Mouse (Mus musculus) hindbrain, embryonic 14.5 days (tissue): ENCODE measurements at regions not wholly inside any gene's neighbourhood (a gene's known extent, or its start where the extent isn't known, plus 50 kb on each side); places are given as distances from the start of the nearest gene placed in this dataset.
A peak's percentile ranks its signal among the peaks of the same experiment; 100 is the strongest.

Experiments used
- ATAC-seq: fragments of 200-750 bp; cut with Nextera tagmentation; 2 replicates; pipeline ENCODE4 v1.8.0; 2017; ENCODE audit warnings: moderate number of reproducible peaks, mild to moderate bottlenecking, moderate TSS enrichment, moderate library complexity; ENCODE audit not compliant: low FRiP score
- DNase-seq: peaks from one replicate; pipeline ENCODE4 v3.0.0-alpha.2; 2015; ENCODE audit warnings: low spot score
- H3K27ac ChIP-seq: fragments of 300-500 bp; sonication (generic); 2 replicates; pipeline ENCODE4 v1.5.1; 2014; ENCODE audit warnings: mild to moderate bottlenecking, moderate library complexity
- H3K27me3 ChIP-seq: fragments of 300-500 bp; sonication (generic); 2 replicates; pipeline ENCODE4 v1.6.1; 2014; ENCODE audit warnings: mild to moderate bottlenecking, low read length, mixed read lengths; ENCODE audit not compliant: control insufficient read depth, insufficient read depth
- H3K36me3 ChIP-seq: fragments of 300-500 bp; sonication (generic); replicated peaks from 2 replicates; pipeline ENCODE4 v1.6.1; 2014; ENCODE audit not compliant: control insufficient read depth, insufficient read depth
- H3K4me1 ChIP-seq: fragments of 300-500 bp; sonication (generic); replicated peaks from 2 replicates; pipeline ENCODE4 v1.6.1; 2014; ENCODE audit warnings: antibody characterized with exemption, low read length, mixed read lengths; ENCODE audit not compliant: control insufficient read depth, insufficient read depth
- H3K4me2 ChIP-seq: fragments of 300-500 bp; sonication (generic); replicated peaks from 2 replicates; pipeline ENCODE4 v1.6.1; 2014; ENCODE audit warnings: mild to moderate bottlenecking, moderate library complexity
- H3K4me3 ChIP-seq: fragments of 300-500 bp; sonication (generic); replicated peaks from 2 replicates; pipeline ENCODE4 v1.5.1; 2014; ENCODE audit warnings: mild to moderate bottlenecking, low read length
- H3K9ac ChIP-seq: fragments of 300-500 bp; sonication (generic); 2 replicates; pipeline ENCODE4 v1.6.1; 2014
- H3K9me3 ChIP-seq: fragments of 300-500 bp; sonication (generic); 2 replicates; pipeline ENCODE4 v1.6.1; 2016; ENCODE audit warnings: low read length; ENCODE audit not compliant: control insufficient read depth
- WGBS: fragments of 180-500 bp; shearing (Covaris S2); extraction: QIAGEN DNeasy Blood & Tissue Kit; methylation state at CpG from one replicate; pipeline ENCODE4 v1.1.7; 2014; 5-methylcytosine and 5-hydroxymethylcytosine counted together

DNA sequence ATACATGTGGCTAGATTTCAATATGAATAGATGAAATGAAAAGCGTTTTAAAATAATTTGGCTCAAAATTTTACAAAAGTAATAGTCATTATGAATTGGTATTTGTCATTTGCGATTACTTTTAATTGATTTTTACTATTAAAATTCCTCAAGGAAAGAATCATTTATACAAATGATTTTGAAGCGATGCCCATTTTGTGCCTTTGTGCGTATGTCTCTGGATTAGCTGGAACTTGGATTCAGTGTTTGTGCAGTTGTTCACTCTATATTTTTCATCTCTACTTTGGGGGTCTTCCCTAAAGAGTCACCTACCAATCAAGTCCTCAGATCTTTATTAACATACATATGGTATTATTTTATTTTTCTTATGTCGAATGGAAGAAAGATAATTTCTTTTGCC lies 274.3 kb downstream of the Ptprc start:
- 27% methylated on average over 5 of the region's 5 CpGs for WGBS
- H3K9me3 ChIP-seq: no peaks in the 10 kb centered on the region
- H3K36me3 ChIP-seq: no peaks in the 10 kb centered on the region
- peak overlapping the region; percentile 67 for H3K4me3 ChIP-seq
- ATAC-seq: no peak
- peak overlapping the region; percentile 54 for H3K4me2 ChIP-seq
- peak overlapping the region; percentile 84 for H3K9ac ChIP-seq
- no peak for DNase-seq
- H3K27ac ChIP-seq: peak overlapping the region; percentile 96
- no peaks in the 10 kb centered on the region for H3K27me3 ChIP-seq
- peaks cover 37% of the 10 kb centered on the region for H3K4me1 ChIP-seq

- Histone ChIP-seq H3K9ac (peak overlapping the region; percentile 84), H3K36me3 (no peaks in the 10 kb centered on the region), H3K9me3 (no peaks in the 10 kb centered on the region), H3K4me2 (peak overlapping the region; percentile 54), H3K27ac (peak overlapping the region; percentile 96), H3K27me3 (no peaks in the 10 kb centered on the region), H3K4me1 (peaks cover 33% of the 10 kb centered on the region), H3K4me3 (peak overlapping the region; percentile 67)
- WGBS: 1% methylated on average over 8 of the region's 8 CpGs
- DNase-seq (no peak), ATAC-seq (peak; percentile 52)
Observed at GRCm38 (mm10) chr1:137900621-137901071, 274.9 kb downstream of the Ptprc start.

- H3K4me1 ChIP-seq: peaks cover 27% of the 10 kb centered on the region
- no peaks in the 10 kb centered on the region for H3K27me3 ChIP-seq
- H3K36me3 ChIP-seq: no peaks in the 10 kb centered on the region
- DNase-seq (peak; percentile 85), ATAC-seq (peak; percentile 82)
- H3K9ac ChIP-seq: peak overlapping the region; percentile 84
- H3K4me2 ChIP-seq: peak overlapping the region; percentile 54
- H3K27ac ChIP-seq: peak overlapping the region; percentile 96
- H3K4me3 ChIP-seq: peak overlapping the region; percentile 67
- under 1% methylated on average over 14 of the region's 14 CpGs for WGBS
- no peaks in the 10 kb centered on the region for H3K9me3 ChIP-seq
Observed at GRCm38 (mm10) chr1:137899916-137900601, 275.4 kb downstream of the Ptprc start.

DNA sequence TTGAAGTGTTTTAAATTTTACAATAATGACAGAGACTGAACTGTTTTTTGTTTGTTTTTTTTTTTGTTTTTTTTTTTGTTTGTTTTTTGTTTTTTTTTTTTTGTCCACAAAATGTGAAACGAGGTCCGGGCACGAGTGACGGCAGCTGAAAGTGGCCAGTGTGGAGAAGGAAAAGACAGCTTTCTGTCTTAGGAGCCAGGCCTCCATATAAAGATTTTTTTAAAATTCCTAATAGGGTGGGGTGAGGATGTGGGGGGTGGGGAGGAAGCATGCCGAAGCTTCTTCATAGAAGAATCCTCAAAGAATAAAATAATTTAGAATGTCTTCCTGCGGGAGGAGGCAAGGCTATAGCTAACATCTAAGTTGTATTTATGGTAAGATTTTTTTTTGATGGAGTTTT lies 276.2 kb downstream of the Ptprc start:
- H3K4me1 ChIP-seq: peaks cover 20% of the 10 kb centered on the region
- H3K4me3 ChIP-seq: peak overlapping the region; percentile 67
- ATAC-seq: no peak
- peak overlapping the region; percentile 54 for H3K4me2 ChIP-seq
- H3K27ac ChIP-seq: peak overlapping the region; percentile 96
- 4% methylated on average over 6 of the region's 6 CpGs for WGBS
- peak overlapping the region; percentile 84 for H3K9ac ChIP-seq
- peak; percentile 52 for DNase-seq
- no peaks in the 10 kb centered on the region for H3K27me3 ChIP-seq
- H3K9me3 ChIP-seq: no peaks in the 10 kb centered on the region
- H3K36me3 ChIP-seq: no peaks in the 10 kb centered on the region

- under 1% methylated on average over 3 of the region's 3 CpGs for WGBS
- Histone ChIP-seq H3K9ac (peak overlapping the region; percentile 84), H3K9me3 (no peaks in the 10 kb centered on the region), H3K4me1 (peaks cover 16% of the 10 kb centered on the region), H3K4me2 (peak overlapping the region; percentile 54), H3K27ac (peak overlapping the region; percentile 96), H3K36me3 (no peaks in the 10 kb centered on the region), H3K27me3 (no peaks in the 10 kb centered on the region), H3K4me3 (peak overlapping the region; percentile 67)
- peak; percentile 26 for ATAC-seq
- peak; percentile 70 for DNase-seq
Observed at GRCm38 (mm10) chr1:137898891-137899290, 276.6 kb downstream of the Ptprc start.

- H3K4me3 ChIP-seq: peak overlapping the region; percentile 67
- 0% methylated on average over 11 of the region's 11 CpGs for WGBS
- H3K4me1 ChIP-seq: peaks cover 15% of the 10 kb centered on the region
- H3K4me2 ChIP-seq: peak overlapping the region; percentile 54
- H3K9me3 ChIP-seq: no peaks in the 10 kb centered on the region
- peak overlapping the region; percentile 84 for H3K9ac ChIP-seq
- H3K27me3 ChIP-seq: no peaks in the 10 kb centered on the region
- H3K36me3 ChIP-seq: no peaks in the 10 kb centered on the region
- peak overlapping the region; percentile 96 for H3K27ac ChIP-seq
- ATAC-seq (peak; percentile 97), DNase-seq (peak; percentile 90)
Observed at GRCm38 (mm10) chr1:137898397-137898796, 277.1 kb downstream of the Ptprc start.

GRCm38 (mm10) chr1:137881656-137882055 lies 293.9 kb downstream of the Ptprc start:
- no peak overlapping the region for H3K4me2 ChIP-seq
- H3K36me3 ChIP-seq: no peaks in the 10 kb centered on the region
- H3K4me3 ChIP-seq: no peak overlapping the region
- ATAC-seq (no peak), DNase-seq (no peak)
- no peak overlapping the region for H3K9ac ChIP-seq
- H3K9me3 ChIP-seq: no peaks in the 10 kb centered on the region
- no peaks in the 10 kb centered on the region for H3K27me3 ChIP-seq
- peak overlapping the region; percentile 47; the same call in 1 of the 2 replicates for H3K27ac ChIP-seq
- 0 out of 2 replicates have a peak, but pooled peaks cover 3% of the 10 kb centered on the region for H3K4me1 ChIP-seq
- WGBS: 24% methylated on average over 3 of the region's 3 CpGs

- Histone ChIP-seq H3K27ac (no peak overlapping the region), H3K4me2 (no peak overlapping the region), H3K9me3 (no peaks in the 10 kb centered on the region), H3K36me3 (no peaks in the 10 kb centered on the region), H3K9ac (no peak overlapping the region), H3K27me3 (no peaks in the 10 kb centered on the region), H3K4me1 (no peaks in the 10 kb centered on the region), H3K4me3 (no peak overlapping the region)
- DNase-seq: no peak
- no peak for ATAC-seq
- WGBS: 81% methylated on average over 2 of the region's 2 CpGs
Observed at GRCm38 (mm10) chr1:137874361-137874760, 301.1 kb downstream of the Ptprc start.

- DNase-seq (no peak), ATAC-seq (no peak)
- Histone ChIP-seq H3K4me3 (no peak overlapping the region), H3K36me3 (no peaks in the 10 kb centered on the region), H3K4me1 (no peaks in the 10 kb centered on the region), H3K9ac (no peak overlapping the region), H3K9me3 (no peaks in the 10 kb centered on the region), H3K27me3 (no peaks in the 10 kb centered on the region), H3K27ac (no peak overlapping the region), H3K4me2 (no peak overlapping the region)
- 47% methylated on average over 1 of the region's 1 CpGs for WGBS
Observed at GRCm38 (mm10) chr1:137873628-137874027, 301.9 kb downstream of the Ptprc start.
